Mouse (Mus musculus) cortical plate, adult 2 months (tissue): ENCODE data around the gene Chd1.

Experiments used
- CTCF ChIP-seq: fragments of 200-500 bp; IDR thresholded peaks from 2 replicates; pipeline ENCODE4 v1.5.1; 2011; ENCODE audit warnings: mild to moderate bottlenecking, control low read depth, low read length; ENCODE audit not compliant: insufficient read depth; ENCODE audit errors: extremely low read depth
- POLR2A ChIP-seq: fragments of 200-500 bp; IDR thresholded peaks from 2 replicates; pipeline ENCODE4 v1.6.1; 2011; ENCODE audit warnings: mild to moderate bottlenecking, low read length, control low read depth; ENCODE audit not compliant: insufficient read depth; ENCODE audit errors: extremely low read depth

GRCm38 (mm10) chr17:15743379-15743778 lies 38.6 kb downstream of the Chd1 start:
- TF ChIP-seq CTCF: no peak
- TF ChIP-seq POLR2A: no peak
